Mouse (Mus musculus) midbrain, embryonic 14.5 days (tissue): ENCODE measurements at regions not wholly inside any gene's neighbourhood (a gene's known extent, or its start where the extent isn't known, plus 50 kb on each side); places are given as distances from the start of the nearest gene placed in this dataset.

Source experiments
- ATAC-seq: fragments of 200-750 bp; cut with Nextera tagmentation; 2 replicates; pipeline ENCODE4 v1.8.0; 2017; ENCODE audit warnings: moderate number of reproducible peaks, moderate library complexity; ENCODE audit not compliant: low FRiP score, low TSS enrichment
- DNase-seq: peaks from one replicate; pipeline ENCODE4 v3.0.0-alpha.2; 2015
- H3K27ac ChIP-seq: fragments of 300-500 bp; sonication (generic); replicated peaks from 2 replicates; pipeline ENCODE4 v1.5.1; 2014; ENCODE audit warnings: mild to moderate bottlenecking, low read depth, low read length, moderate library complexity
- H3K27me3 ChIP-seq: fragments of 300-500 bp; sonication (generic); 2 replicates; pipeline ENCODE4 v1.6.1; 2014; ENCODE audit warnings: low read length, control low read depth, mixed read lengths; ENCODE audit not compliant: control insufficient read depth, insufficient read depth
- H3K36me3 ChIP-seq: fragments of 300-500 bp; sonication (generic); 2 replicates; pipeline ENCODE4 v1.6.1; 2014; ENCODE audit warnings: low read length, control low read depth; ENCODE audit not compliant: control insufficient read depth, insufficient read depth
- H3K4me1 ChIP-seq: fragments of 300-500 bp; sonication (generic); 2 replicates; pipeline ENCODE4 v1.6.1; 2014; ENCODE audit warnings: mild to moderate bottlenecking, antibody characterized with exemption, low read length, control low read depth; ENCODE audit not compliant: control insufficient read depth, insufficient read depth
- H3K4me2 ChIP-seq: fragments of 300-500 bp; sonication (generic); 2 replicates; pipeline ENCODE4 v1.6.1; 2014; ENCODE audit warnings: mild to moderate bottlenecking, low read length, moderate library complexity
- H3K4me3 ChIP-seq: fragments of 300-500 bp; sonication (generic); replicated peaks from 2 replicates; pipeline ENCODE4 v1.5.1; 2014; ENCODE audit warnings: low read depth, low read length
- H3K9ac ChIP-seq: fragments of 300-500 bp; sonication (generic); replicated peaks from 2 replicates; pipeline ENCODE4 v1.6.1; 2014; ENCODE audit warnings: mild to moderate bottlenecking, low read length, moderate library complexity
- H3K9me3 ChIP-seq: fragments of 300-500 bp; sonication (generic); 2 replicates; pipeline ENCODE4 v1.6.1; 2016; ENCODE audit warnings: low read length, control low read depth, mixed read lengths; ENCODE audit not compliant: control insufficient read depth
- WGBS: fragments of 180-500 bp; shearing (Covaris S2); extraction: QIAGEN DNeasy Blood & Tissue Kit; methylation state at CpG from one replicate; pipeline ENCODE4 v1.1.7; 2014; 5-methylcytosine and 5-hydroxymethylcytosine counted together

DNA sequence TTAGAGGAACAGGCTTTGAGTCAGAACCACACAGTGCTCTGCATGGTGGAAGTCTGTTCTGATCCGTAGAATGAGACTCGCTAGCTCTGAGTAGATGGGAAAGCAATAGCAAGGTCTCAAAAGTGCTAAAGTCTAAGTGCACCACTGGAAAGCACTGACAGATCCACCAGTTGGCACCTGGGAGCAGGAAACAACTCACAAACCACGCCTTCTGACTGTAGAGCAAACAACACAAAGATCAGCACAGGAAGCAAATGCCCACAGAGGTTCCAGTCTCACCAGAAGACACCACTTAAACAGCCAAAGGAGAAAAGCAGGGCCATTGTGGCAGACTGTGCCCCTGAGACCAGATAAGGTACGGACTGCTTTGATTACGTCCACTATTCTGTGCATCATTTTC is 121.1 kb upstream of the 2610301B20Rik start:
- DNase-seq, result no peak
- H3K9me3 ChIP-seq, result no peaks in the 10 kb centered on the region
- H3K4me1 ChIP-seq, result 0 out of 2 replicates have a peak, but pooled peaks cover 2% of the 10 kb centered on the region
- H3K27ac ChIP-seq, result no peak overlapping the region
- no peak overlapping the region for H3K9ac ChIP-seq
- no peaks in the 10 kb centered on the region for H3K36me3 ChIP-seq
- ATAC-seq, result no peak
- H3K27me3 ChIP-seq, result no peaks in the 10 kb centered on the region
- no peak overlapping the region for H3K4me3 ChIP-seq
- 89% methylated on average over 5 of the region's 5 CpGs for WGBS
- no peak overlapping the region for H3K4me2 ChIP-seq

DNA sequence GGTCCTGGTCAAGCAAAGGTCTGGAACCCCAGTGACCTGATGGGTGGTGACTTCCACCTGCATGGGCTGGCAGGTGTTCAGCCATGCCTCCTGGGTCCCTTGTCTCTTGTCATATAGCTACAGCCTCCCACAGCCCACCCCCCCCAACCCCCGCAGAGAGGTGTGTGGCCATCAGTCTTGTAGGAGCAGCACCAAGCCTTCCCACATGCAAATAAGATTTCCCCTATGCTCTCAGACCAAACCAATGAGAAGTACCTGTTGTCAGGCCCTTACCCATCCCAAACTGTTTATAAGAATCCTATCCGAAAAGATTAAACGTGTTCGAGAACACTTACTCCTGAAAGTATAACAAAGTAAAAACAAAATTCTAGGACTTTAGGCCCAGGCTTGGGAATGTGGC is 114.8 kb upstream of the 2610301B20Rik start:
- no peaks in the 10 kb centered on the region for H3K9me3 ChIP-seq
- H3K4me2 ChIP-seq, result no peak overlapping the region
- 93% methylated on average over 4 of the region's 4 CpGs for WGBS
- H3K4me1 ChIP-seq, result no peaks in the 10 kb centered on the region
- ATAC-seq (no peak), DNase-seq (no peak)
- H3K27me3 ChIP-seq, result no peaks in the 10 kb centered on the region
- H3K4me3 ChIP-seq, result no peak overlapping the region
- H3K9ac ChIP-seq, result no peak overlapping the region
- no peaks in the 10 kb centered on the region for H3K36me3 ChIP-seq
- no peak overlapping the region for H3K27ac ChIP-seq

DNA sequence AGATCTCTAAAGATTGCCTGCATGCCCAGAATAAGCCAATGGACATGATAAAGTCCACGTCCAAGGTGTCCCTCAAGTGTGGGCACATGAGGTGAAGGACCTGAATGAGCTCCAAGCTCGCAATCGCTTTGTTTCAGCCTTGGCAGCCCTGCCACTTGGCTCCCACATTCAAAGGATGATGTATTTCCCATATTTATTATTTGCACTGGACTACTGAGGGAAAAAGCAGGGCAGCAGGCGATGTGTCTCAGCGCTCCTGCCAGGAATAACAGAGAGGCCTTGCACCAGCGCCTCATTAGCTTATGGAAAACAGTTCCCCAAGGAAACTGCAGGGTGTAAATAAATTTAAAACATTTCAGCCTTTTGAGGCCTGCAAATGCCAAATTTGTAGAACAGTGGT is 106.6 kb upstream of the 2610301B20Rik start:
- ATAC-seq, result no peak
- Histone ChIP-seq H3K9ac (no peak overlapping the region), H3K36me3 (no peaks in the 10 kb centered on the region), H3K4me1 (no peaks in the 10 kb centered on the region), H3K9me3 (no peaks in the 10 kb centered on the region), H3K27ac (no peak overlapping the region), H3K4me2 (no peak overlapping the region), H3K27me3 (no peaks in the 10 kb centered on the region), H3K4me3 (no peak overlapping the region)
- DNase-seq, result no peak
- WGBS, result 88% methylated on average over 6 of the region's 6 CpGs

DNA sequence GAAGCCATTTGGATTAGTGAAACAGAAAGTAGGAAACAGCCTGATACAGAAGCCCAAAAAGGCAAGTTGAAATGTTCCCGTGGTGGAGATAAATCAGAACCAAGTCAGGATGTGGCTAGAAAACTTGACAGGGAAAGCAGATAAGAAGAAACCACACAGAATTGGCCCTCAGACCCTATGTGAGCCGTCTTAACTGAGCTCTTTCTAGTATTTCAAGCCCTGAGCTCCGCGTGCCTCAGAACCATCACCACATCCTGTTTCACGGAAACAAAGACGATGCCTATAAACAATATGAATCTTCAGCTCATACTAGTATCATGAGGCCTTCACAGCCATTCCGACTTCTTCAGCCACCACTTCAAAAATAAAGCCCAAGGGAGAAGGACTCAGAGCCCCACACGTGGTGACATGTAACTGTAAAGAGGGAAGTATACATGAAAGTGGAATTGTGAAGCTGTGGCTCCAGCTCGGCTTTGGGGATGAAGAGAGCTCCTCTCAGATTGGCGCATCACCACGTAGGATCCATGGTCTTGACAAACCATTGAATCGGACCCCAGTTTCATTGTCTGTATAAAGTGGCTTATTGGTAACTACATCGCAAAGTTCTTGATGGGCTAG is 104.2 kb upstream of the 2610301B20Rik start:
- H3K9ac ChIP-seq, result no peak overlapping the region
- no peak overlapping the region for H3K4me2 ChIP-seq
- 94% methylated on average over 13 of the region's 13 CpGs for WGBS
- H3K27me3 ChIP-seq, result no peaks in the 10 kb centered on the region
- H3K9me3 ChIP-seq, result no peaks in the 10 kb centered on the region
- H3K36me3 ChIP-seq, result no peaks in the 10 kb centered on the region
- H3K4me1 ChIP-seq, result no peaks in the 10 kb centered on the region
- H3K27ac ChIP-seq, result no peak overlapping the region
- no peak for ATAC-seq
- no peak overlapping the region for H3K4me3 ChIP-seq
- DNase-seq, result no peak

DNA sequence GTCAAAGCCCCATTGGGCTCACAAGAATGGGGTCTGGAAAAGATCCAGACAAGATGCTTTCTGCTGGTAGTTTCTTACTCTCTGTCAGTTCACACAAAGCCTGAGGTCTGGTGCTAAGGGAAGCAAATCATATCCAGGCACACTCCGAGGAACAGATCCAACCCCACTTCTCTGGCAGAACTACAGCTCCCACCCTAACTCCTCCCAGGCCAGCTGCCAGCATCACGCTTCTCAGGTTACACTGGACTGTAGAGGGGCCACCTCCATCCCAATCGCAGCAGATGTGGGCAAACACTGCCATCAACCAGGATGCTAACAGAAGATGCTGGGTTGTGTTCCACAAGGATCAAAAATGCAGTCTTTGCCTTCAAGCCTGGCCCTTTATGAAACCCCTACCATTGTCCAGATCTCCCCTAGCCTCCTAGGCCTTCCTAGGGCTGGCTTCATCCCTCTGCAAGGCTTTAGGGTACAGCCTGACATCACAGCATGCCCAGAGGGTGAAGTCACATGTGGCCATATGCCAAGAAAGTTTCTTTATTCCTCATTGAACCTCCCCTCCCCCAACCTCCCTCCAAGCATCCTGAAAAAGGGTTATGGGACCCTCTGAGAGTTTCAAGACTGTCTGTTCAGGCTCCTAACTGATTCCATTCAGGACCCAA is 99.6 kb upstream of the 2610301B20Rik start:
- WGBS, result 43% methylated on average over 3 of the region's 3 CpGs
- no peak overlapping the region for H3K4me2 ChIP-seq
- ATAC-seq (0 out of 2 replicates have a peak, but pooled peaks have one; percentile 51), DNase-seq (peak; percentile 50)
- H3K36me3 ChIP-seq, result no peaks in the 10 kb centered on the region
- no peaks in the 10 kb centered on the region for H3K9me3 ChIP-seq
- no peaks in the 10 kb centered on the region for H3K27me3 ChIP-seq
- H3K4me1 ChIP-seq, result no peaks in the 10 kb centered on the region
- no peak overlapping the region for H3K9ac ChIP-seq
- no peak overlapping the region for H3K27ac ChIP-seq
- H3K4me3 ChIP-seq, result no peak overlapping the region

DNA sequence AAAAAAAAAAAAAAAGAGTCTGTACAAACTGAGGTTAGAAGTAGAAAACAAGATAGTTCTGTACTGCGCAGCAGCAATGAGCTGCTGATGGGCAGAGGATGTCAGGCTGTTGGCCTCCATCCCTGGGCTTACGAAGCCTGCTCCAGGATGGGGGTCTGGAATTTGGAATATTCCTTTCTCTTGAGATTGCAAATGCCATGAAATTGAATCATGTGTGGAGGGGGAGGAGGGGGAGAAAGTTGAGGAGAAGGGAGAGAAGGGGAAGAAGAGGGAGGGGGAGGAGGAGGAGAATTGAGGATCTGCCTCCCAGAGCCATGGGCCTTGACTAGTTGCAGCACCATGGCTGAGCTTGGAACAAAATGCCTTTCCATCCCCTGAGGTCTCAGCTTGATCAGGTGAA is 87.6 kb upstream of the 2610301B20Rik start:
- no peaks in the 10 kb centered on the region for H3K36me3 ChIP-seq
- H3K9me3 ChIP-seq, result no peaks in the 10 kb centered on the region
- H3K4me2 ChIP-seq, result no peak overlapping the region
- DNase-seq, result no peak
- ATAC-seq, result no peak
- no peak overlapping the region for H3K4me3 ChIP-seq
- H3K9ac ChIP-seq, result no peak overlapping the region
- H3K27ac ChIP-seq, result no peak overlapping the region
- no peaks in the 10 kb centered on the region for H3K27me3 ChIP-seq
- 89% methylated on average over 2 of the region's 2 CpGs for WGBS
- H3K4me1 ChIP-seq, result no peaks in the 10 kb centered on the region

DNA sequence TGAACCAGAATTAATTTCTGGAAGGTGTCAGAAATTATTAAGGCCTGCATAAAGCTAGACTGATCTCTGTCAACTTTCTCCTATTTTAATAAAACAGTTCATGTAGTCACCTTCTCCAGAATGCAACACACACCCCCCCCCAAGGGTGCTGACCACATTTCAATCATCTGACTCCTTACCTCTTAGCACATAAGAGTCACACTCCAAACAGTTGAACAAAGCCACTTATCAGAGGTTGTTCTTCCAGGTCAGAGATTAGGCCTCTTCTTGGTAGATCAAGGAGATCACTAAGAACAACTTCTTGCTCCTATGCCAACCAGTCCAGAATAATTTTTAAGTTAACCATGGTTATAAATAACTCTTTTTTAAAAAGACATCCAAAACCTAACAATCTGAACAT is 86.0 kb upstream of the 2610301B20Rik start:
- DNase-seq (no peak), ATAC-seq (no peak)
- Histone ChIP-seq H3K4me3 (no peak overlapping the region), H3K4me1 (no peaks in the 10 kb centered on the region), H3K27me3 (no peaks in the 10 kb centered on the region), H3K9ac (no peak overlapping the region), H3K27ac (no peak overlapping the region), H3K4me2 (no peak overlapping the region), H3K36me3 (no peaks in the 10 kb centered on the region), H3K9me3 (no peaks in the 10 kb centered on the region)

DNA sequence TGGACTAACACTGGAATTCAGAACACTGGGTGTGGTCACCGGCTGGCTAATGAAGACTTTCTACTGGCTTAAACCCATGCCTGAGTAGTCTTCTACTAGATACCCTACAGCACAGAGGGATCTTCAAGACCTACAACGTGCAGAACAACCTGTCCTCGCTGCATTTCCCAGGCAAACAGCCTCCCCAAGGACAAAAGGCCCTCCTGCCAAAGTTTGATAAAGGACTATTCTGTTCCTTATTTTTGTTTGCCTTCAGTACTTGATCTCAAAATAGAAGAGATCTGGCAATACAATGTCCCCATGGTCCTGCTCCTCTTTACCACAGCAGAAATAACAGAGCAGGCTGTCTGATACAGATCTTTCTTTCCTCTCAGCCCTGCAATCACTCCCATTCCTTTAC is 85.2 kb upstream of the 2610301B20Rik start:
- DNase-seq (no peak), ATAC-seq (no peak)
- Histone ChIP-seq H3K4me2 (no peak overlapping the region), H3K36me3 (no peaks in the 10 kb centered on the region), H3K4me3 (no peak overlapping the region), H3K27me3 (no peaks in the 10 kb centered on the region), H3K4me1 (no peaks in the 10 kb centered on the region), H3K9me3 (no peaks in the 10 kb centered on the region), H3K27ac (no peak overlapping the region), H3K9ac (no peak overlapping the region)
- WGBS, result 82% methylated on average over 3 of the region's 3 CpGs

DNA sequence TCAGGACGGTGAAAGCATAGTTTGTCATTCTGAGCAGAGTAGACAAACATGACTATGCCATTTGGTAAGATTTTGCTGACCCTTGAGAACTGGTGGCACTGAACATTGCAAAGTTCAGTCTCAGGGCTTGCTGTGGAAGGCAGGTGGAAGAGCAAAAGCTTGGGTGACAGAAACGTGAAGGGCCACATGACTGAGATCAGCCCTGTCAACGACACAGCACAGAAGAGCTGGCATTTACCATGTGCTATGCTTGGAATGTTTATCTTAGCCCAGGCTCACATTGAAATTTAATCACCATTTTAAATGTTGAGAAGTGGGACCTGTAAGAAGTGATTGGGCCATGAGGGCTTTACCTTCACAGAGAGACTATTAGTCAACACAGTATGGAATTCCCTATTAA is 81.7 kb upstream of the 2610301B20Rik start:
- H3K4me1 ChIP-seq, result no peaks in the 10 kb centered on the region
- WGBS, result 77% methylated on average over 3 of the region's 3 CpGs
- ATAC-seq (no peak), DNase-seq (no peak)
- H3K4me2 ChIP-seq, result no peak overlapping the region
- H3K27me3 ChIP-seq, result no peaks in the 10 kb centered on the region
- no peak overlapping the region for H3K9ac ChIP-seq
- H3K27ac ChIP-seq, result no peak overlapping the region
- no peak overlapping the region for H3K4me3 ChIP-seq
- H3K36me3 ChIP-seq, result no peaks in the 10 kb centered on the region
- H3K9me3 ChIP-seq, result no peaks in the 10 kb centered on the region
